Mouse (Mus musculus): ENCODE measurements around the gene Kcnrg. TPM values are rescaled to one million over a fixed set of nuclear protein-coding genes. Genes with fewer than 3 reads are reported as not detected.
"Not testable (repeated sequence)": the region's sequence is repeated elsewhere in the genome, so short reads cannot be mapped to it uniquely, and the experiment has no call there.

The Kcnrg gene
- total RNA-seq (2021), result under 1 TPM; 0.76 to 0.77 TPM

DNA sequence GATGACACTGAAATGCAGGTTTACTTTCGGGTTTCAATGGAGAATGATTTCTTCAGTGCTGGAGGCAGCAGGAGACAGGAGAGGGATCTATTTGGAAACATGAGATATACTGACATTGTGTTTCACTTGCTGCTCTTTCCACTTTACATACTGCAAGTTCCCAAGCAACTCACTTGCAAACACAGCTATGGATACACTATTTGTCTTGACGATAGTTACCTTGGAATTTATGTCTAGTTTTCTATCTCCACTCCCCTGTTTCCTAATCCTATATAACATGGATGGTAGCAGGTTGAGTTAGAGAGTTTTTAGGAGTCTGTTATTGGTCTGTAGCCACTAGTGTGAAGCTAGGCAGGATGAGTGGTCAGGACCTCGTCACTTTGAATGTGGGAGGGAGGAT lies at the start of gene Kcnrg:
Kcnrg (plus strand) TSS at position 301 of the 400 bp plus-strand sequence.
- no peak for DNase-seq (ENCODE audit: extremely low spot score in 1 of 2, low spot score in 1 of 2)

DNA sequence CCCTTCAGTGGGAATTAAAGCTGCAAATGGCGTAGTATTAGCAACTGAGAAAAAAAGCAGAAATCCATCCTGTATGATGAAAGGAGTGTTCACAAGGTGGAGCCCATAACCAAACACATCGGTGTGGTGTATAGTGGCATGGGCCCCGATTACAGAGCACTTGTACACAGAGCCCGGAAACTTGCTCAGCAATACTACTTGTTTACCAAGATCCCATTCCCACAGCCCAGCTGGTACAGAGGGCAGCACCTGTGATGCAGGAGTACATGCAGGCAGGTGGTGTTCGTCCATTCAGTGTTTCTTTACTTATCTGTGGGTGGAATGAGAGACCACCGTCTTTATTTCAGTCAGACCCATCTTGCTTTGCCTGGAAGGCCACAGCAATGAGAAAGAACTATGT lies 48.4 kb upstream of the Kcnrg start:
- DNase-seq (ENCODE audit: extremely low spot score in 1 of 2, low spot score in 1 of 2), result no peak

DNA sequence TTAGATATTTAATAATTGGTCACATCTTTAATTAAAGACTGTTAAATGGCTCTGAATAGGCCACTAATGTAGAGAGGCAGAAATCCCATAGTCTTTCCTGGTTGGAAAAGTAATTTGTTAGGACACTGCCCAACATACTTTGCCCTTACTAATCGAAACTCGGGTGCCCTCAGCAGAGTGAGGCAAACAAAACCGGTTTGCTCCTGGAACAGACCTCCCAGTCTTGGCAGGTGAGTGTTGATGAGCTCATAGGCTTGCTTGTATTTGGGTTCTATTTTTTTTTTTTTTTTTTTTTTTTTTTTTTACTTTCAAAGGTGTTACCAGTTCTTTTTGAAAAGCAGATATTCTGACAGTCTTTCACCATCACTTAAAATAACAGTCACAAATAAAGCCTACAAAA lies 47.4 kb upstream of the Kcnrg start:
- no peak for DNase-seq (ENCODE audit: extremely low spot score in 1 of 2, low spot score in 1 of 2)

DNA sequence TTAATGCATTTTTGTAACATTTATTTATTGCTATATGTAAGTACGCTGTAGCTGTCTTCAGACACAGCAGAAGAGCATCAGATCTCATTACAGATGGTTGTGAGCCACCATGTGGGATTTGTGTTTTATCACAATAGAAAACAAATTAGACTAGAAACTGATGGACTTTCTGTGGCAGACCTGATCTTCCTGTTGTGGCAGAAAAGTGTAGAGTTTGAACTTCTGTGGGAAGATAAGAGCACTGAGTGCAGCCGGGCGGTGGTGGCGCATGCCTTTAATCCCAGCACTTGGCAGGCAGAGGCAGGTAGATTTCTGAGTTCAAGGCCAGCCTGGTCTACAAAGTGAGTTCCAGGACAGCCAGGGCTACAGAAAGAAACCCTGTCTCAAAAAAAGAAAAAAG lies 41.0 kb upstream of the Kcnrg start:
- DNase-seq (ENCODE audit: extremely low spot score in 1 of 2, low spot score in 1 of 2), result not testable (repeated sequence)

DNA sequence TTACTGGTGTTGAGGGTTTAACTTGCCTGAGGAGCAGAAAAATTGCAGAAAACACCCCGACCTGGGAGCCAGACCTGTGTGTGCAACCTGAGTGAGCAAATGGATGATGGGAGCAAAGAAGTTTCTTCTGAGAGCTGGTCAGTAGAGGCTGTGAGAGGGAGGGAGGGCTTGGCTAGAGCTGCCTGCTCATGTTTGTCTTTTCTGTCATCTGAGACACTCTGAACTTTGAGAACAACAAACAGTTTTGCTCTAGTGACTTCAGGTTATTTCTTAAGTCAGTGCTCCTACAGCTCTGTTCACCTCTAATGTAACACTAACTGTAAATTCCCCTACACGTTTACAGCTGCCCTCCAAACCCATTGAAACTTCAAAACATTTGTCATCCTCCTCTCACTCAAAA lies 37.9 kb upstream of the Kcnrg start:
- DNase-seq (ENCODE audit: extremely low spot score in 1 of 2, low spot score in 1 of 2), result no peak

DNA sequence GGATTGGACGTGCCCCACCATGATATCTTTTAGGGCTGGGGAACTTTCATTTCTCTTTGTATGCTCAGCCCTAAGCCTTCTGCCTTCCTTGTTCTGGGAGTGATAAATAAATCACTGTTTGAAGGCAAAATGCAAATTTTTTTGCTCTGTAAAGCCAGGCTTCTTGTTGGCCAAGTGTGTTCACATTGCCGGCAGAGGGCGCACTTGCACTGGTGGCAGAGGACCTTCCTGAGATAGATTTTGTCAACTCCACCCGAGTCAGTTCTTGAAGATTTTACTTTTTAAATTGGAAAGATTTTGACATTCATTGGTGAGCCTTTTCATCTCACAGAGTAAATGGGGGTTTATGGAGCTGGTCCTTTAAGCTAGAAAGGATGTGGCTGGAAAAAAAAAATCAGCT lies 35.9 kb upstream of the Kcnrg start:
- peak; percentile 76 to 97 for DNase-seq (ENCODE audit: extremely low spot score in 1 of 2, low spot score in 1 of 2)

DNA sequence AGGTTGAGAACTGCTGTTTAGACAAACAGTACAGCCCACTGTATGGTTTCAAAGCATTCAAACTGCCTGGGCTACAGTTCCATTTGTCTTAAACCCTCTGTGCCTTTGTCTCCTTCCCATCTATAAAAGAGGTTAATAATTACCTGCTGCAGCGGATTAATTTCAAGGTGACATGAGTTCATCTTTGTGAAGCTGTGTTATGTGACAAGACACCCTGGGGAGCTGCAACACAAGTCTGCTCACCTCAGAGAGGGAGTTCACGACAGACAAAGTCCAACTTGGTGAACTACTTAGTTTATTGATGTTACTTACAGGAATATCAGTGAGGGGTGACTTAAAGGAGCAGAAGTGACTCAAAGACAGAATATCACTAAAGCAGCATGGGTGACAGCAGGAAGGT lies 35.1 kb upstream of the Kcnrg start:
- no peak for DNase-seq (ENCODE audit: extremely low spot score in 1 of 2, low spot score in 1 of 2)

DNA sequence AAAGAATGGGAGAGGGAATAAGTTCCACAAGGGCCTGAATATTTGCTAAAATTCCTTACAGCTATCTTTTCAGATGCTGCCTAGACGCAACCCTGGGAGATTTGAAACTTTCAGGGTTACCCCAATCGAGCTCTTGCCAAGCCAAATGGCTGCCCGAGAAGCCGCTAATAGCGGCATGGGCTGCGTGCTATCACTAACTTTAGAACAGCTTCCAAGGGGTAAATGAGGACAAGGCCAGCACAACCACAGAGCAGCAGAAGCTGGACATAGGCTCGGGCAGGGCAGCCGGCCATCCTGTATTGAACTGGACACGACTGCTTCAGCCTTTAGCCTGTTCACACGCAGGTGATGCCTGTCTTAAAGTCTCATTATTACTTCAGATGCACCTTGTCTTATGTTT lies 32.2 kb upstream of the Kcnrg start:
- no peak for DNase-seq (ENCODE audit: extremely low spot score in 1 of 2, low spot score in 1 of 2)

DNA sequence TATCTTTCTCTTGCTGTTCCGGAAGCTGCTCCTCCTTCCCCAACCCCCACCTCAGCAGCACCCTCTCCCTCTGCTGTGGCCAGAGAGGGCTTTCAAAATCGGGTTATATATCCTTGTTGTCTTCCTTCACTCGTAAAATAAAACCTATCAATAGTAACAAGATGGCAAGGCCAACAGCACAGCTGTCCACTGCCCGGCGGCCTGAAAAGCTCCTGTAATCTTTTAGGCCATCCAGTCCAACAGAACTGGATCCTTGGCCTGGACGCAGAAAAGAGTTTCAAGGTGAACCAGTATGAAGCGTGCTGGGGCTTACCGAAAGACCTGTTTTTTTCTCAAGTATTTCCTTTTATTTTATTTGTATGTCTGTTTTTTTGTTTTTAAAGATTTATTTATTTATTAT lies 31.3 kb upstream of the Kcnrg start:
- no peak for DNase-seq (ENCODE audit: extremely low spot score in 1 of 2, low spot score in 1 of 2)

DNA sequence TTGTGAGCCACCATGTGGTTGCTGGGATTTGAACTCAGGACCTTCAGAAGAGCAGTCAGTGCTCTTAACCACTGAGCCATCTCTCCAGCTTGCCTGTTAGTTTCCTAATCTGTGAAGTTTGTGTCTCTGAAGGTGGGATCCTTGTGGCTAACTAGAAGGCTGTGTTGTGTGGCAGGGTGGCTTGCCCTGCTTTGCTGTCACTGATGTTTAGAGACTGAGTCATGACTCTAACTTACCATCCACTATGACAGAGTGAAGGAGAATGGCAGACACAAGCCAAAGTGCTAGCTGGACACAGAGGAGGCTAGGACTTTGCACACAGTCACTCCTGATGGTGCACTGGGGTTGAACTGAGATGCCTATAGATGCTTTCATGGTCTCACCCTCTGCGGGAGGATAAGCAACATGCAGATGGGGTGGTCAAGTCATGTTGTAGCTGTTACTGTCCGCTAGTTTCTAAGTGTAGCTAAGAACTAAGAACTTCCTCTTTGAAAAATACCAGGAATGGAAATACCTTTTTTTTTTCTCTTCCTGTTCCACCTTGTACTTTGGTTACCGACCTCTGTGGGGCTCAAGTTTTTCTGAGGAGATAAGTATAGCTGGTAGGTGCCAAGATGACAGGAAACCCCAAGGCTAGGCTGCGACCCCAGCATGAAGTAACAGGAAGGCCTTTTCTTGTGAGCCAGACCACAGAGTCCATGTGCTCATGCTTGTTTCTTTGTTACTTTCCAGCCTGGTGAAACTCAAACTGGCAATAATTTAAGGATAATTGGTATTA lies 17.8 kb upstream of the Kcnrg start:
- DNase-seq (ENCODE audit: extremely low spot score in 1 of 2, low spot score in 1 of 2), result no peak

DNA sequence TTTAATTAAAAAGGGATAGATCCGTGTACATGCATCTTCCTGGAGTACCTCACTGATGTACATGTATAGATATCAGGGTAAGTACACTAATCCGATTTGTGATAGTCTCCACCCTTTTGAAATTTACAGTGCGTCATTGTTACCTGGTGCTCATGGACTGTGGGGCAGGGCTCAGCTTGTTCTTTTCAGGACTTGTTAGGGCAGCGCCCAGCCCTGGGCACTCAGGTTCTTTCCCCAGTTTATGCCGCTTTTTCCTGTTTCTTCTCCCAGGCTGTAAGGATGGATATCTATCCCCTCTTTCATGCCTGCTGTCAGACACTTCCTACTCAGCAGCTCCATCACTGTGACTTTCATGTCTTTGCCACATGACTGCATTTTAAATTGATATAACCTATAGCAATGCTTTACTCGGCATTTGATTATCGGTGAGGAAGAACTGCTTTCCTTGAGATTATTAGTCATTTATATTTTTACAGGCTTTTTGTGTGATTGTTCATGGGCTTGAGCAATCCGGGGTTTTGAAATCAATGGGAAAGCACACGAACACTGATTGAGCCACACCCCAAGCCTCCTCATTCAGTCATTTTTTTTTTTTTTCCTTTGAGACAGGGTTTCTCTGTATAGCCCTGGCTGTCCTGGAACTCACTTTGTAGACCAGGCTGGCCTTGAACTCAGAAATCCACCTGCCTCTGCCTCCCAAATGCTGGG lies 10.4 kb upstream of the Kcnrg start:
- no peak for DNase-seq (ENCODE audit: extremely low spot score in 1 of 2, low spot score in 1 of 2)

DNA sequence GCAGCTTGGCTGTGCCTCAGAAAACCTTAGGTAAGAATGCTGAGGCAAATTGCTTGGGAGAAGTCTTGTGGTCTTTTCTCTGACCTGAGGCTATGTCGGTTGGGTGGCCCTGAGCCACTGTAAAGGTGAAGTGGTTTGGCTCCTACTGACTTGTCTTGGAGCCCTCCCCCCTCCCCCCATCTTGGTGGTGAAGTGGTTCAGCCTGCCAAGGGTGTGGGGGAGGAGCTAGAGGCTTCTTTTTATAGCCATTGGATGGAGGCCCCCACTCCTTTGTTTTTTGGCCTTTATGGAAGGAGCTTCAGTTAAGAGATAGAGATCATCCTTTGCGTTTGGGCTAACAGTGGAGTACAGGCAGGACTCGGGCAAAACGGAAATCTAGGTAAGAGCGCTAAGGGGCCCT lies 9.3 kb upstream of the Kcnrg start, which contains the start of gene Trim13:
Trim13 (plus strand) TSS at position 280 of the 400 bp plus-strand sequence.
- DNase-seq (ENCODE audit: extremely low spot score in 1 of 2, low spot score in 1 of 2), result no peak

DNA sequence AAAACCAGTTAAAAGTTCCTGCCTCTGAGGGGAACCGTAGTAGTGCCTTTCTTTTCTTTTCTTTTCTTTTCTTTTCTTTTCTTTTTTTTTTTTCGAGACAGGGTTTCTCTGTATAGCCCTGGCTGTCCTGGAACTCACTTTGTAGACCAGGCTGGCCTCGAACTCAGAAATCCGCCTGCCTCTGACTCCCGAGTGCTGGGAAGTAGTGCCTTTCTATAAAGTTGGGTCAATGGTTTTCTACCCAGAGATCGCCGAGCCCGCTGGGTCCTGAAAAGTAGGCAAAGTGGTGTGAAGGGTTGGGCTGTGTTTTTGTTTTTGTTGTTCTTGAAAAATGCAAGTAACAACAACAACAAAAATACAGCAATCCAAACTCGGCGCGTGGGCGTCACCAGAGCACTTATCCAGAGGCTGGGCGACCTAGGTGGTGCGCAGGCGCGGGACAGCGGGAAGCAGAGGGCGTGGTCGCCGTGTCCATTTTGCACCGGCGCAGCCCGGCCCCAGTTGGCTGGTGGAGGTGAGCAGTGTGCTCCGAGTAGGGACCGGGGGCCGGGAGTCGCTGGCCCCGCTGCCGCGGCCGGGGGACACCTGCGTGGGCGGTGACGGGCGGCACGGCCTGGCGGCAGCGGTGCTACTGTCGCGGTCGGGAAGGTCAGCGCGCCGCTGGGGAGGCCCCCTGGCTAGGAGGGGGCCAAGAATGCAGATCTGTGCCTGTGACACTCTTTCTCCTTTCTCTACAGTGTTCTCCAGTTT lies 8.0 kb upstream of the Kcnrg start:
- DNase-seq (ENCODE audit: extremely low spot score in 1 of 2, low spot score in 1 of 2), result peak; percentile 82 to 83

DNA sequence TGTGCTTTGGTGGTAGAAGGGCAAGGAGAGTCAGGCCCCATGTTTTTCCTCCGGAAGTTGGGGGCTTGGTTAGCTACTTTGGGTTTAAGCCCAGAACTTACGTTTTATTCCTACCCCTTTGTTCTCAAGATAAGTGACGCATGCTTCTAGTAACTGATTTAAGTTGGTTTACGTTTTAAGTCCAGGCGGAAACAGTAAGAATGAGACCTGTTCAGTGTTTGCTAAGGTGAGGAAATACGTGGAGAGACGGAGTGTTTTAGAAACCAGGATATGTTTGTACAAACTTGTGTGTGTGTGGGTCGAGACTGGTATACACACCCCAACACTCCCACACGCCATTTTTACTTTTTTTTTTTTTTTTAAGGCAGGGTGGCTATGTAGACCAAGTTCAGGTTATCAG lies 5.9 kb upstream of the Kcnrg start:
- DNase-seq (ENCODE audit: extremely low spot score in 1 of 2, low spot score in 1 of 2), result no peak

DNA sequence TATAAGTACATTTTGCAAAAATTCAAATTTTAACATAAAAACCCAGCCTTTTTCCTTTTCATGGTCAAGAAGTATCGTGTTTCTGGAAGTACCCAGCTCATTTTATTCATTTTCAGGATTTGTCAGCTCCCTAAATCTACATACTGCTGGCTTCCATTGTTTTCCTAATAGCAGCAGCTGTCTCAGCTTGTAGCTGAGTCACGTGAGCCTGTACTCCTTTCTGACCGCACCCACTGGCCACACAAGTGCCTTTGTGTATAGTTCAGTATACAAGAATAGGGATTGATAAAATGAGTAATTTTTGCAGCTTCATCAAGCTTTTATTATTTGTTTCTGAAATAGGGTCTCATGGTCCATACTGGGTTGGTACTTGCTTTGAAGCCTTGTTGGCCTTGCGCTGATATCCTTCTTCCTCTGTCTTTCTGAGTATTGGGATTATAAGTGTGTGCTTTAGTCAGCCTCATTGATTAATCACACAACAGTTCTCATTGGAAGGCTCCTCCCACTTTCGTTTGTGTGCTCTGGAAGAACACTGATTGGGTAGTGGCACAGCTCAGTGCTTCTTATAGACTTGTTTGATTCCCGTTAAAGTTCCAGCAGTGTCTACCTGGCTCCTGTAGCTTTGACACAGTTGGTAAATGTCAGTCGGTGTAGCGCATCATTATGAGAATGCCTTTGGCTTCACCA lies 4.0 kb upstream of the Kcnrg start:
- DNase-seq (ENCODE audit: extremely low spot score in 1 of 2, low spot score in 1 of 2), result no peak

DNA sequence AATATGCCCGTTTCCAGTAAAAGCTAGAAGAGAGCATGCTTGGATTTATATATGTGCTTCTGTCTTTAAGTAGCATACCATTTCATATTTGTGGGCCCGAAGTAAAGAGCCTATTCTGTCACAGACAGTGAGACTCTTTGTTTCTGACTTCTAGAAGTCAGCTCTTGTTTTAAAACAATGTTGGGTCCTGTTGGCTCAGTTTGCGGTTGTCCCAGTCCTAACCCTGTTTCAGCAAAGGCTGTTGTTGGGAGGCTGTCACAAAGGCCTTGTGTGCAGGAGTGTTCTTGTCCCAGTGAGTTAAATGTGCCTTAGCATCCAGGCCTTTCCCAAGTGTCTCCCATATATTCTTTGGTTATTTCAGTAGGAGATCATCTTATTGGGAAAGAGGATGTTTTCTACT lies 3.2 kb upstream of the Kcnrg start:
- no peak for DNase-seq (ENCODE audit: extremely low spot score in 1 of 2, low spot score in 1 of 2)

DNA sequence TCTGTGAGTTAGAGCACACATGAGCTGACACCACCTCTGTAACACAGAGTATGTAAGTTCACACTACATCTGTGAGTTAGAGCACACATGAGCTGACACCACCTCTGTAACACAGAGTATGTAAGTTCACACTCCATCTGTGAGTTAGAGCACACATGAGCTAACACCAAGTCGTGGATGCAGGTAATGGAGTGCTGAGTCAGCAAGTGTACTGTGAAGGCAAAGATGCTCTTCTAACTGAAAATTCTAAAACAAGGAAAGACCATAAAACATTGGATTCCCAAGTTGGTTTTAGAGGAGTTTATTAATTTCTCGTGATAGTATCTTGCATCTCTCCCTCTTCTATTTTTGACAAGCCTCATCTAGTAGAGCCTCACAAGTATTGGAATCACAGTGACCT lies 1.2 kb upstream of the Kcnrg start:
- not testable (repeated sequence) for DNase-seq (ENCODE audit: extremely low spot score in 1 of 2, low spot score in 1 of 2)

DNA sequence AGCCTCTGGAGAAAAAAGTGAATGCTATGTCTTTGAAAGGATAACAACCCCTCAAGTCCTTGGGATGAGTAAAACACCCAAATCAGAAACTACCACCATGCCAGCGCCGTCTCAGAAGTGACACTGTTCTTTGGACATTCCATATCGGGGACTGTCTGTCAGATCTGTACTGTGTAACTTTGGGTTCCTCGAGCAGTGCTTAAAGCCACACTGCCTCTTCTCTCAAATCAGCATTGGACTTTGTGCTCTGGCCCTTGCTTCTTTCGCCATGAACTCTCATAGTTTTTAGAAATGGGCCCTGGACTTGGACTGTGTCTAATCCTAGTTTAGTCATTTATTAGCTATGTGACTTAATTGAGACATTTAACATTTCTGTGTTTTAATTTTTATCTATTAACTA lies 4.5 kb downstream of the Kcnrg start:
- DNase-seq (ENCODE audit: extremely low spot score in 1 of 2, low spot score in 1 of 2), result no peak

DNA sequence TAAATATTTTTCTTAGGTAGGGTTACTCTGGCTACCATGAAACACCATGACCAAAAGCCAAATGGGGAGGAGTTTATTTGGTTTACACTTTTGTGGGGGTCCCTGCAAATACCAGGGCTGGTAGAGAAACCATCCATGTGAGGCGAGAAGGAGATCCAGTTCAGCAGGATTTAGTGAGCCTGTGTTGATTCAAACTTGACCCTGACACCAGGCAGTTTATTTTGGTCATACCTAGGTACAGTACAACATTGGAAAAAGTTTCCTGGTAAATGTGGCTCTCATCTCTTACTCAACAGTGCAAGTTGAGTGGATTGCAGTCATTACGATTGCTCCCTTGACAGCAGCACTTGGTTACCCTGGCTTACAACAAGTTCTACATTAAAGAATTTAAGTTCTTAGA lies 6.1 kb downstream of the Kcnrg start:
- DNase-seq (ENCODE audit: extremely low spot score in 1 of 2, low spot score in 1 of 2), result no peak

DNA sequence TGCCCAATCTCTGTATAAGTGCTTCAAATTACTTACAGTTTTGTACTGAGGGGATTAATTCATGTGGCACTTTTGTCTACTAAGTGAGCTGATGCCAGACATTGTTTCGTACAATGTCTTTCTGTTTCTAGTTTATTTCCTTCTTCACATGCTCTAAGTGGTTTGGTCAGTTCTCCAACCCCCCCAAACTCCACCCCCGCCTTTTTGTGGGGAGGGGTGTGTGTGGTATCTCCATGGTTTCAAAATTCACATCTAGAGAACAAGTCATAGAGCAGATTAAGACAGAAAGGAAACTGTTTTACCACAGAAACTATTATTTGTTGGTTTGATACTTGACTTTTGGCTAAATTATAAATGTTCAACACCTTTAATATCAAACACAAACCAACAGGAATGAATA lies 13.1 kb downstream of the Kcnrg start:
- no peak for DNase-seq (ENCODE audit: extremely low spot score in 1 of 2, low spot score in 1 of 2)

DNA sequence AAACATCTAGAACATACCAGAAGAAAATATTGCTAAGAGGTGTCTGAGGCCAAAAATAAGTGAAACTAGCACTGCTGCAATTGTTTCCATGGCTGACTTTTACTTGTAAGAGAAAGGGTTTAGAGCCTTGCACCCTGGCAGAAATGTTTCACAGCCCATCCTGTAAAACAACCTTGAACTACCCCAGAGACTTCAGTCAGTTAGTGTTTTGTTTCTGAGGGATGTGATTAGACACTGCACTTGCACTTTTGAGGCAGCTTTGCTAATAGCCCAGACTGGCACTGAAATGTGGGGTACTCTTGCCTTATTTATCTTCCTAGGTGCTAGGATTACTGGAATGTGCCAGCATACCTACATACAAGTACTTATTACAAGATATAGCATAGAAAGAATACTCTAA lies 28.7 kb downstream of the Kcnrg start:
- DNase-seq (ENCODE audit: extremely low spot score in 1 of 2, low spot score in 1 of 2), result no peak

Measured in layer of hippocampus, postnatal 25 days (tissue).